Mouse (Mus musculus): ENCODE data around the gene Gps2. TPM values are rescaled to one million over a fixed set of nuclear protein-coding genes. Genes with fewer than 3 reads are reported as not detected.
A peak's percentile ranks its signal among the peaks of the same experiment; 100 is the strongest.
"Not testable (repeated sequence)": the region's sequence is repeated elsewhere in the genome, so short reads cannot be mapped to it uniquely, and the experiment has no call there.

The Gps2 gene
- total RNA-seq, 2 experiments from 2014 or later = 31.0 to 31.7 TPM

DNA sequence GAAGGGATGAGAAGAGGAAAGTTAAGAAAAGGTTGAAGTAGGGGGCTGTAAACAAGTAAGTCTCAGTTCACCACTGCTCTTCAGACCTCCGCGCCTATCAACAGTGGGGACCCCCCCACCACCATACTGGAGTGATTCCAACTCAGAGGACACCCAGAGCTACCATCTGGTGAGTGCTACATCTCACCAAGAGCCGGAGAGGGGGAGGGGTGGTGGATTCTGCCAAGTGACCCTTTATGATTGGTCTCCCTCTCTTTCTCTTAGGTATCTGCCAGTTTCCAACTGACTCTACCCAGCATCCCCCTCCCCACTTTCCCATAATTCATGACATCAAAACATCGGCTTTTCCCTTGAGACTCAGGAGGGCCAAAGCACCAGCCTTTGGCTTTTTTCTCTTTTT lies 27.3 kb downstream of the Gps2 start:
- intact Hi-C loops (cut with DNase I) = no loop called here
- Histone ChIP-seq H3K27ac (no peak overlapping the region), H3K4me3 (no peak overlapping the region)
- no peak for DNase-seq (ENCODE audit: extremely low spot score in 1 of 2, low spot score in 2 of 2)
- no peak for TF ChIP-seq CTCF (IDR thresholded peaks at IDR 0.05)

DNA sequence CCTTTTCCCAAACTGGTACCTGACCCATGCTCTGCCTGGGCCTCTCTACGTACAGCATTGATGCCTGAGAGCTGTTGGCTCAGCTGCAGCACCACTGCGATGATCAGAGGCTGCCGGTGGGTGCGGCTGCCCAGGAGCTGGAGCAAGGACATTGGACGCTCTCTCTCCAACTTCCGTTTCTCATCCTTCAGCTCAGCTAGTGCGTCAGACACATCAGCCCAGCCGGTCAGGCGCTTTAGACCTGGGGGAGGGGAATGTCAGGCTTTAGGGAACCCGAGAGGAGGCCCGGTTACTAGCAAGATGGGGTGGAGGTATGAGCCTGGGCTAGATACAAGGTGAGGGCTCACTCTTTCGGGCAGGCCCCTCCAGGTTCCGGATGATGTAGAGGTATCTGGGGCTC lies 31.5 kb downstream of the Gps2 start:
- H3K4me3 ChIP-seq = no peak overlapping the region
- intact Hi-C loops (cut with DNase I) = no loop called here
- TF ChIP-seq CTCF (IDR thresholded peaks at IDR 0.05) = no peak
- H3K27ac ChIP-seq = no peak overlapping the region
- DNase-seq (ENCODE audit: extremely low spot score in 1 of 2, low spot score in 2 of 2) = no peak

DNA sequence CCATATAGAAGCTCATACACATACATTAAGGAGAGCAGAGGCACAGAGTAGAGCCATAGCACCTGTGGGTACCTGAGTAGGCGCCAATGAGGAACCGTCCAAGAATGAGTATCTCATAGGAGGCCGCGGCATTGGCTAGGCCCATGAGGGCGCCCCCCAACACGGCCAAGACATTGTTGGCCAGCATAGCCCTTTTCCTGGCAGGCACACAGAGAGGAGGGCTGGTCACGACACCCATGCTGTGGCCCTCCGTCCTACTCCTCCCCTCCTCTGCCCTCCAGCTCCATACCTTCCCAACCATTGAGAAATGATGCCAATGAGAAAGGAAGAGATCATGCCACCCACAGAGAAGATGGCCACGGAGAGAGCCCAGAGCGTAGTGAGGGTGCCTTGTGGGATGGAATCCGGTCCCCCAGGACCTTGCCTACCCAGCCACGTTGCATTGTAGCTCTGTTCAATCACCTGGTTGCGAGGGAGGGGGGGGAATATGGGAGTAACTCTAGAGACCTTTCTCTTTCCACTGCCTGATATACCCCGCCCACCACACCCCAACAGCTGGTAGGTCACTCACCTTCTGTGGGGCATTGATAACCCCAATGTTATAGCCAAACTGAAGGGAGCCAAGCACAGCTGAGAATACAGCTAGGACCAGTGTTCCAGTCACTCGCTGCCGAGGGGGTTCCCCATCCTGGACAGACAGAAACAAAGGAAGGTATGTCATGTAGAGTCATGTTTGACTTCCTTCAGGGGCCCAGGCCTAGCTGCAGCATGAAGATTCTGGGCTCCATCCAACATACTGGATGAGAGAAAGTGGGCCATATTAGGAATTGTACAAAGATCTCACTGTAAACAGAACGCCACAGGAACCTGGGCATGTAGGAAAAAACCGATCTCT lies 32.6 kb downstream of the Gps2 start:
- no peak for TF ChIP-seq CTCF (IDR thresholded peaks at IDR 0.05)
- no peak overlapping the region for H3K4me3 ChIP-seq
- H3K27ac ChIP-seq = no peak overlapping the region
- intact Hi-C loops (cut with DNase I) = no loop called here
- no peak for DNase-seq (ENCODE audit: extremely low spot score in 1 of 2, low spot score in 2 of 2)

DNA sequence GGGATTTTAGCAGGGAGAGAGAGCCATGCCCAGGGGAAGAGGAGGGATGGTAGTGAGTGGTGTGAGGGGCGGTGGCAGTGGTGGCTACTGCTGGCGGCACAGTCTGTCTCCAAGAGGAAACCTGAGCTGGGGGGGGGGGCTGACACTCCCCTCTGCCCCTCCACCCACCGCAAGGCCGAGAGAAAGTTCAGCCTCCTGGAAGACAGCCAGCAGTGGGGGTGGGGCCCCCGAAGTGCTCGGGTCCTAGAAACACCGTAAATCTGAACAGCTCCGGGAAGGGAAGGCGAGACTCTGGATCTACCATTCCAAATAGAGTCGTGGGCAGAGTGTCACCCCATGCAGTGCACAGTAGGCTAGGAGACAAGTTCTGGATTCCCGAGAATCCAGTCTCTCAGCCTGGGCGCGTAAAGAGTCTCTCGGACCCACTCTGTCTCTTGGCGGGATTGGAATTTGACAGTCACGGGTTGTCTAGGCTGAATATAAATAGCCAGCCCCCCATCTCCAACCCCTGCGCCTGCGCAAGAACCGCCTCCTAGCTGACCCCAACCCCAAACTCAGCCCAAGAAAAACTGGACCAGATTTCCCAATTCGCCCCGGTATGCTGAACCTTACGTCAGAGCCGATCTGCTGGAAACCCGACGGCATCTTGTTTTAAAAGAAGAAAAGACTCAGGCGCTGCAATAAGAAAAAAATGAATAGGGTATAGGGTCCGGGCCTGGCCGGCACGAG lies 33.8 kb downstream of the Gps2 start:
- DNase-seq (ENCODE audit: extremely low spot score in 1 of 2, low spot score in 2 of 2) = no peak
- H3K27ac ChIP-seq = no peak overlapping the region
- TF ChIP-seq CTCF (IDR thresholded peaks at IDR 0.05) = no peak
- peak overlapping the region; percentile 30 for H3K4me3 ChIP-seq
- intact Hi-C loops (cut with DNase I) = no loop called here

DNA sequence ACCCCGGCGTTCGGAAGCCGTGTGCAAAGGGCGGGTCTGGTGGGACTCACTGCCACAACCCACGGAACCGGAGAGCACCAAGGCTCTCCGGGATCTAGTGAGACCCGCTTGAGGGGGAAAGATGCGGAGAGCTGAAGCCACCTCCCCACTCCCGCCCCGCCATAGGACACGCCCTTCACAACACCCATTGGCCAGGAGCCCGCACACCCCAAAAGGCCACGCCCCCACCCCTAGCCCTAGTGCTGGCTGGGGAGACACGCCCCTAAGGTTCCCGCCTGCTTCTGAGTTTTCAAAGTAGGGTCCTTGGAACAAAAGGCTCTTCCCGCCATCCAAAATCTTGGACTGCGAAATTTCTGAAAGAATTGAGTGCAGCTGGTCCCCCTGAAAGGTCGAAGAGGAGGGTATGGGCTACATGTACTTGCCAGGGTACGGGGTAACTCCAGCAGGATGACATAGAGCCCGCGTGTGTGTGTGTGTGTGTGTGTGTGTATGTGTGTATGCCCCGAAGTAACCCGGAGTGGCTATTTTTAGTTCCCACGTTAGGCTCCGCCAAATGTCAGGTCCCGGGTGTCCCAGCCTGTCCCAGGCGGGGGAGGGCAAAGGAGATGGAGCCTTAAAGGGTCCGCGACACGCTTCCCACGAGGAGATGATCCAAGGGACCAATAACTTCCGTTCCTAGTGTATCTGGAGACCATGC lies 34.5 kb downstream of the Gps2 start, which contains the start of gene Slc2a4:
TSS of gene Slc2a4 (minus strand) at position 123 of the 697 bp plus-strand sequence.
- Histone ChIP-seq H3K4me3 (peak within 1 kb of the TSS; percentile 30), H3K27ac (no peak within 1 kb of the TSS)
- intact Hi-C loops (cut with DNase I) = no loop called here
- TF ChIP-seq CTCF (IDR thresholded peaks at IDR 0.05) = no peak
- DNase-seq (ENCODE audit: extremely low spot score in 1 of 2, low spot score in 2 of 2) = peak; percentile 39 to 62

DNA sequence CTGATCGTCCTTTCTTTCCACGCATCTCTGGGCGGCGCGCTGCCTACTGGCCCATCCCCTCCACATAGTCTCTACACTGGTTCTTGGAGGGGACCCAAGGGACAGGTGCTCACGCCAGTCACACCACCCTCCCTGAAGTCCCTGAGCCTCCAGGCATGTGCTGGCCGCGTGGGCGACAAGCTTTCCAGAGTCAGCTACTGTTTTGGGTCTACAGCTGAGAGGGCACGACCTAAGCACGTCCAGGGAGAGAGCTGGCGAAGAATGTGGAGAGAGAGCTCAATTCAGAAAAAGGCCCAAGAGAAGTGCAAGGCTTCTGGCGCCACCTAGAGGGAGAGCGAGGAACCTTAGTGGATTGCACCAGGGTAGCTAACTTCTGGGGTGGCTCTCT lies 35.1 kb downstream of the Gps2 start:
- intact Hi-C loops (cut with DNase I) = loop anchor here (1.0 kb wide), 1 partner anchor 14 kb away; no protein-coding TSS in a partner anchor
- H3K4me3 ChIP-seq = no peak overlapping the region
- DNase-seq (ENCODE audit: extremely low spot score in 1 of 2, low spot score in 2 of 2) = peak; percentile 55 to 73
- peak; percentile 87 for TF ChIP-seq CTCF (IDR thresholded peaks at IDR 0.05)
- H3K27ac ChIP-seq = no peak overlapping the region

DNA sequence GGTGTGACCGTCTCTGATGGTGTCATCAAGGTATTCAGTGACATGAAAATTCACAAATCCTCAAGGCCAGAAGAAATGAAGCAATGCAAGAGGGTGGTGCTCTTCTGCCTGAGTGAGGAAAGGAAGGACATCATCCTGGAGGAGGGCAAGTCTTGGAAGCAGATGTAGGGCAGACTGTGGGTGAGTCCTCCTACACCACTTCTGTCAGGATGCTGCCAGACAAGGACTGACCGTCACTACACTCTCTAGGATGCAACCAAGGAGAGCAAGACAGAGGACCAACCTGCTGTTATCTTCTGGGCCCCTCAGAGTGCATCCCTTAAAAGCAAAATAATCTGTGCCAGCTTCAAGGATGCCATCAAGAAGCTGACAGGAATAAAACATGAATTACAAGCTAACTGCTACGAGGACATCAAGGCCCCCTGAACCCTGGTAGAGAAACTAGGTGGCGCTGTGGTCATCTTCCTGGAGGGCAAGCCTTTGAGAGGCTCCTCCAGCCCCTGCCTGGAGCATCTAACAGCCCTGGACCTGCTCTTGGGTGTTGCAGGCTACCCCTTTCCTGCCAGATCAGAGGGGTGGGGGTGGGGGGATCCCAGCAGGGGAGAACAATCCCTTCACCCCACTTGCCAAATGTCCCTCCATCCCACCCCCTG lies 37.2 kb downstream of the Gps2 start:
- no peak overlapping the region for H3K4me3 ChIP-seq
- H3K27ac ChIP-seq = no peak overlapping the region
- DNase-seq (ENCODE audit: extremely low spot score in 1 of 2, low spot score in 2 of 2) = no peak
- intact Hi-C loops (cut with DNase I) = no loop called here
- TF ChIP-seq CTCF (IDR thresholded peaks at IDR 0.05) = peak; percentile 13

DNA sequence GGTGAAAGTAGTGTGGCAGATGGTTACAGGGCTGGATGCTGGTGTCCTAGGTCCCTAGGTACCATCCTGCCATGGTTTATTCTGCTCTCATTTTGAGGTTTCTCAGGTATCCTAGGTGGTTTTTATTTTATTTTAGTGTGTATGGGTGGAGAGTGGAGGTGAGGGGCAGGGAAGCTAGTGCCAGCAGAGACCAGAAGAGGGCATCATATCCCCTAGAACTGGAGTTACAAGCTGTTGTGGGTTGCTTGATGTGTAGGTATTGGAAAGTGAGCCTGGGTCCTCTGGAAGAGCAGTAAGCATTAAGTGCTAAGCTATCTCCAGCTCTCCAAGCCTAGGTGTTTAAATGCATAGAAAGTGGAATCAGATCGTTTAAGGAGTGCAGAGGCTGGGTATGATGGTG lies 38.6 kb downstream of the Gps2 start:
- intact Hi-C loops (cut with DNase I) = no loop called here
- H3K27ac ChIP-seq = no peak overlapping the region

DNA sequence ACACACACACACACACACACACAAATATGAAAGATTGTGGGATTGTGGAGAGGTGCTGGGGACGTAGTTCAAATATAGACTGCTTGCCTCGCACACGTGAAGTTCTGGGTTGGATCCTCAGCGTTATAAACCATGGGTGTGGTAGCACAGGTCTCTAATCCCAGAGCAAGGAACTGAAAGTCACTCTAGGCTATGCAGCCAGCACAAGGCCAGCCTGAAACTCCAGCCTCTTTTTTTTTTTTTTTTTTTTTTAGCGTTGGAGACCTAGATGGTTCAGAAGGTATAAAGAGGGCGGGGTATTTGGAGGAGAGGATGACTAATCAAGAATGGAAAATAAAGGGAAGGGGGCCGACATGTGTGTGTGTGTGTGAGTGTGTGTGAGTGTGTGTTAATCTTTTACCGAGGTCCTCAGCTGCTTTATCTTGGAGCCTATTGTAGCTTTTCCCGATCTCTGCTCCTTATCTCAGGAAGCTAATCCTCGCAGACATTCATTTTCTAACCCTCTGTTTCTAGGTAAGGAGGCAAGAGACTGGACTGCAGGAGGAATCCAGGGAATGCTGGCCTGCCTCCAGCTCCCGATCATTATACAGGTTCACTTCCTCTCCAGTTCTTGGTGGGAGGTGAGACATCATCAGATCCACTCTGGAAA lies 39.7 kb downstream of the Gps2 start:
- no peak for DNase-seq (ENCODE audit: extremely low spot score in 1 of 2, low spot score in 2 of 2)
- no peak for TF ChIP-seq CTCF (IDR thresholded peaks at IDR 0.05)
- no peak overlapping the region for H3K4me3 ChIP-seq
- intact Hi-C loops (cut with DNase I) = no loop called here
- no peak overlapping the region for H3K27ac ChIP-seq

More for the DNA sequence above, 38.6 kb downstream of the Gps2 start:
- DNase-seq (ENCODE audit: extremely low spot score in 1 of 2, low spot score in 2 of 2) = no peak
- TF ChIP-seq CTCF (IDR thresholded peaks at IDR 0.05) = no peak; the same call in 1 of the 2 replicates
- H3K4me3 ChIP-seq = no peak overlapping the region

DNA sequence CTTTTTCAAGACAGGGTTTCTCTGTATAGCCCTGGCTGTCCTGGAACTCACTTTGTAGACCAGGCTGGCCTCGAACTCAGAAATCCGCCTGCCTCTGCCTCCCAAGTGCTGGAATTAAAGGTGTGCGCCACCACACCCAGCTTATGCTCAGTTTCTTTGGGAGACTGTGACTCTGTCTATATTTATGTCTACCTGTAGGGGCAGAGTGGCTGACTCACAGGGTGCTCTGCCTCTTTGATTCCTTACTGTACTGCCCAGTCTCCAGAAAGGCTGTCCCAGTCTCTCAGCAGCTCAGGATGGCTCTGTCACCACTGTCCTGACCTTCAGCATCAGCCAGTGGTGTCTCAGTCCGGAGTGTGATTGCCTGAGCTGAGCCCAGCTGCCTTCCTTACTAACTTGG lies 41.9 kb downstream of the Gps2 start:
- DNase-seq (ENCODE audit: extremely low spot score in 1 of 2, low spot score in 2 of 2); H3K27ac ChIP-seq; H3K4me3 ChIP-seq; intact Hi-C loops (cut with DNase I): not testable (repeated sequence)

DNA sequence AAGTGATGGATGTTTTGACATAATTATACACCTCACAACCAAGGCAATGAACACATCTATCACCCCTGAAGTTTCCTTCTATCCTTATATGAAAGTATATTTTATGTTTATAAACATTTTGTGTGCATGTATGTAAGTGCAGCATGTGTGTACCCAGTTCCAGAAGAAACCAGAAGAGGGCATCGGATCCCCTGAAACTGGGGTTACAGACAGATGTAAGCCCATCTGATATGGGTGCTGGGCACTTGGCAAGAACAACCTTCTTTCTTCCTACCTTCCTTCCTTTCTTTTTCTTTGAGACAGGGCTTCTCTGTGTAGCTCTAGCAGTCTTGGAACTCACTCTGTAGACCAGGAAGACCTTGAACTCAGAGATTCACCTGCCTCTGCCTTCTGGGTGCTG lies 42.5 kb downstream of the Gps2 start:
- no peak overlapping the region for H3K27ac ChIP-seq
- H3K4me3 ChIP-seq = no peak overlapping the region
- intact Hi-C loops (cut with DNase I) = no loop called here
- no peak for DNase-seq (ENCODE audit: extremely low spot score in 1 of 2, low spot score in 2 of 2)
- TF ChIP-seq CTCF (IDR thresholded peaks at IDR 0.05) = no peak; the same call in 1 of the 2 replicates

Data from left cerebral cortex, adult 2 months (tissue).